Mouse (Mus musculus) kidney, embryonic 14.5 days (tissue): ENCODE data around the gene Cubn. TPM values are rescaled to one million over a fixed set of nuclear protein-coding genes. Genes with fewer than 3 reads are reported as not detected.

Experiments used
- ATAC-seq: fragments of 200-750 bp; cut with Nextera tagmentation; 2 replicates; pipeline ENCODE4 v1.8.0; 2017; ENCODE audit warnings: moderate number of reproducible peaks, mild to moderate bottlenecking, moderate TSS enrichment, moderate library complexity; ENCODE audit not compliant: low FRiP score, low TSS enrichment
- H3K27ac ChIP-seq: fragments of 300-500 bp; sonication (generic); 2 replicates; pipeline ENCODE4 v1.5.1; 2014; ENCODE audit warnings: low read depth, mild to moderate bottlenecking, low read length, moderate library complexity, mixed read lengths
- H3K27me3 ChIP-seq: fragments of 300-500 bp; sonication (generic); 2 replicates; pipeline ENCODE4 v1.6.1; 2014; ENCODE audit warnings: mild to moderate bottlenecking, low read length; ENCODE audit not compliant: control insufficient read depth, insufficient read depth
- H3K36me3 ChIP-seq: fragments of 300-500 bp; sonication (generic); 2 replicates; pipeline ENCODE4 v1.6.1; 2014; ENCODE audit warnings: low read length, mixed read lengths; ENCODE audit not compliant: control insufficient read depth, insufficient read depth
- H3K4me1 ChIP-seq: fragments of 300-500 bp; sonication (generic); 2 replicates; pipeline ENCODE4 v1.6.1; 2014; ENCODE audit warnings: low read length, mixed read lengths; ENCODE audit not compliant: control insufficient read depth, insufficient read depth
- H3K4me2 ChIP-seq: fragments of 300-500 bp; sonication (generic); replicated peaks from 2 replicates; pipeline ENCODE4 v1.6.1; 2014; ENCODE audit warnings: low read depth, mild to moderate bottlenecking, low read length
- H3K4me3 ChIP-seq: fragments of 300-500 bp; sonication (generic); 2 replicates; pipeline ENCODE4 v1.5.1; 2014; ENCODE audit warnings: mild to moderate bottlenecking, low read length
- H3K9ac ChIP-seq: fragments of 300-500 bp; sonication (generic); 2 replicates; pipeline ENCODE4 v1.6.1; 2014; ENCODE audit warnings: low read depth, mild to moderate bottlenecking, low read length, moderate library complexity
- H3K9me3 ChIP-seq: fragments of 300-500 bp; sonication (generic); 2 replicates; pipeline ENCODE4 v1.6.1; 2016; ENCODE audit warnings: low read length; ENCODE audit not compliant: control insufficient read depth
- WGBS: fragments of 180-500 bp; shearing (Covaris S2); extraction: QIAGEN DNeasy Blood & Tissue Kit; methylation state at CpG from one replicate; pipeline ENCODE4 v1.1.7; 2014; 5-methylcytosine and 5-hydroxymethylcytosine counted together
- polyA plus RNA-seq: library from polyadenylated mRNA; unstranded; fragments of >200 nt; fragmentation: Nextera tagmentation; extraction: Ambion mirVana; gene quantifications from 2 replicates; pipeline ENCODE4 v1.2.1, GENCODE M21; 2014

Cubn gene
- polyA plus RNA-seq, 1 experiment from 2014 or later = 3.1 TPM

DNA sequence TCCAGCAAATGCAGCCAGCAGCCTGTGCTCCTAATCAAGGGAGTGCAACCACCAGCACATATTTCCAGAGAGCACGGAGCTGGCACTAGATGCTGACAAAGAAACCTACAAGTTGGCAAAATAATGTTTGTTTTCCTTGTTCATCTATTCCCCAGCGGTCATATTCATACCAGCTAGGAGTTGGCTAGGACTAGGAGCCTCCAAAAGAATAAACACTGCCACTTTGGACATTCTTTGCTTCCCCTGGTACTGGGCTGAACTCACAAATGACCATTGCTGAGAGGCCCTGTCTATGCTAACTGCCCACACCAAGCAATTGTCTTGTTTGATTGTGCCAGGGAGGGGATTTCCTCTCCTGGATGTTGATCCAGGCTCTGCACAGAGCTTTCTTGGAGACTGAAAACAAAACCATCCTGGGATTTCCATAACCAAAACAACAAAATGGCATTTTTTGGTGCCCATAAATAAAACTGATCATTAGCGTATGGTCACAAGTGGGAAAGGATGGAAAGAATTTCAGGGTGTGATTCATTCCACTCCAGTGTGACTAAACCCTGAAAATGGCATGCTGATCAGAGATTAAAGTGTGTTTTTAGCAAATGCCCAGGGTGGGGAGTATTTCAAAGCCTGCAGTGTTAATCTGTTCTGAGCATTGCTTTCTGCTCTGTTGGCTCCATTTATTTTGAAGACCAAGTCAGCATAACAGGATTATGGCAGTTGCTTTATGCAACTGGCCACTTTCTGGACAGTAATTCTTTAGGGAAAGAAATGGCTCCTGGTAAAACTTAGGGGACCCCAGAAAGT is 105.9 kb downstream of the Cubn start:
- peaks cover 10% of the 10 kb centered on the region; the same call in 1 of the 2 replicates for H3K4me1 ChIP-seq
- no peak overlapping the region for H3K4me3 ChIP-seq
- no peak for ATAC-seq
- peak overlapping the region; percentile 71; the same call in 1 of the 2 replicates for H3K27ac ChIP-seq
- H3K4me2 ChIP-seq = no peak overlapping the region
- no peaks in the 10 kb centered on the region for H3K9me3 ChIP-seq
- no peak overlapping the region for H3K9ac ChIP-seq
- 57% methylated on average over 3 of the region's 3 CpGs for WGBS
- H3K36me3 ChIP-seq = no peaks in the 10 kb centered on the region
- no peaks in the 10 kb centered on the region for H3K27me3 ChIP-seq

DNA sequence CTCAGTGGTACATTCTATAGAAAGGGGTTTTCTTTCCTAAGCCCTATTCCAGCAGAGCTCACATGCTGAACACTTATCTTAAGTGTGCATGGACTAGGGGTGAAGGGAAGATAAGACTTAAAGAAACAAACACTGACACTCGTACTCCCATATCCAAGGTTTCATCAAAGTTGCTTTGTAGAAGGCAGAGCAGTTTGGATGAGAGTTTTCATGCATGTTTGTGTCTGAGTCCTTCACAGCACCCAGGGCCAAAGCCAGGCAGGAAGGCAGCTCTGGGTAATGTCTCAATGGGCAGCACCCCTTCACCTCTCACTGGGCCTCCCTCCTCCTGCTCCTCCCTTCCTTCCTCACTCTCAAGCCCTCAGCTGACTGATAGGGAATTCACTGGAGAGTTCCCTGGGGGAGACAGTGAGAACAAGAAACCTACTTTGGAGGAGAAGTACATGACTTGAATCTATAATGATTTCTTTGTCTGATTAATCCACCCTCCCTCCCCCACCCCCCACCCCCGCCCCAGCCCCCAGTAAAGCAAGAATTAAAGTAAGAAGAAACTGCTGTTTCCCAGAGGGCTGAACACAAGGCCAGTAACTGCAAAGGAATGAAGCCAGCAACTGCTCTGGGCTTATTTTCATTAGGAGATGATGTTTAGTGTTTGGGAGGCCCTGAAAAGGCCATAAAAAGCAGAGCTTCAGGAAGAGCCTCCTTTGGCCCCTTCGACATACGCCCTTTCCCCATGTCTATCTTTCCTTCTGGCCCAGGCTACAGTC is 106.7 kb downstream of the Cubn start:
- H3K4me1 ChIP-seq = peaks cover 10% of the 10 kb centered on the region; the same call in 1 of the 2 replicates
- ATAC-seq = 0 out of 2 replicates have a peak, but pooled peaks have one; percentile 35
- 43% methylated on average over 4 of the region's 4 CpGs for WGBS
- no peak overlapping the region for H3K9ac ChIP-seq
- no peaks in the 10 kb centered on the region for H3K9me3 ChIP-seq
- no peak overlapping the region for H3K4me3 ChIP-seq
- H3K4me2 ChIP-seq = no peak overlapping the region
- H3K27ac ChIP-seq = peak overlapping the region; percentile 71; the same call in 1 of the 2 replicates
- H3K27me3 ChIP-seq = no peaks in the 10 kb centered on the region
- no peaks in the 10 kb centered on the region for H3K36me3 ChIP-seq

- Histone ChIP-seq H3K27me3 (no peaks in the 10 kb centered on the region), H3K4me1 (peaks cover 11% of the 10 kb centered on the region), H3K9me3 (no peaks in the 10 kb centered on the region), H3K27ac (no peak overlapping the region), H3K36me3 (no peaks in the 10 kb centered on the region), H3K4me2 (no peak overlapping the region), H3K9ac (no peak overlapping the region), H3K4me3 (no peak overlapping the region)
- ATAC-seq = no peak
- 87% methylated on average over 4 of the region's 4 CpGs for WGBS
Measured at GRCm38 (mm10) chr2:13376166-13376565, 115.4 kb downstream of the Cubn start.

GRCm38 (mm10) chr2:13373291-13373690 is 118.3 kb downstream of the Cubn start:
- WGBS = 74% methylated on average over 1 of the region's 1 CpGs
- no peak overlapping the region for H3K4me2 ChIP-seq
- no peaks in the 10 kb centered on the region for H3K9me3 ChIP-seq
- no peak overlapping the region for H3K27ac ChIP-seq
- no peak for ATAC-seq
- H3K27me3 ChIP-seq = no peaks in the 10 kb centered on the region
- H3K9ac ChIP-seq = no peak overlapping the region
- peaks cover 14% of the 10 kb centered on the region for H3K4me1 ChIP-seq
- H3K4me3 ChIP-seq = no peak overlapping the region
- no peaks in the 10 kb centered on the region for H3K36me3 ChIP-seq

DNA sequence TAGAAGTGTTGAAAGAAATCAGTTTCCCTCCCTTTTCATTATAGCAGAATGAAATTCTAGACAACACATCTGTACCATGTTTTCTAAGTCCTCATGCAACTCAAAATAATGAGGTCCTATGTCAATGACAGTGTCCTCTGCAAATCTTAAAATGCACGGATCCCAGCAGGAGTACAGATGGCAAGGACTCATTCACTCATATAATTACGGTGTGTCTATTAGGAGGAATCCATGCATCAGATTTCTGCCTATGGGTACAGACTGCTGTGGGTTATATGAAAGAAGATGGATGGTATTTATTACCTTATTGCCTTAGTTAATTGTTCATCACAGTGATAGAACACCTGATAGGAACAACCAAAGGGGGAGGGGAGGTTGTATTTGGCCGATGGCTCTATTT is 118.8 kb downstream of the Cubn start:
- peak; percentile 9; the same call in 1 of the 2 replicates for ATAC-seq
- 30% methylated on average over 3 of the region's 3 CpGs for WGBS
- Histone ChIP-seq H3K9ac (no peak overlapping the region), H3K27me3 (no peaks in the 10 kb centered on the region), H3K9me3 (no peaks in the 10 kb centered on the region), H3K27ac (peak overlapping the region; percentile 94), H3K4me2 (no peak overlapping the region), H3K4me1 (peaks cover 14% of the 10 kb centered on the region), H3K4me3 (no peak overlapping the region), H3K36me3 (no peaks in the 10 kb centered on the region)

GRCm38 (mm10) chr2:13372256-13372824 is 119.3 kb downstream of the Cubn start:
- Histone ChIP-seq H3K4me3 (no peak overlapping the region), H3K27me3 (no peaks in the 10 kb centered on the region), H3K9ac (no peak overlapping the region), H3K27ac (peak overlapping the region; percentile 94), H3K4me2 (no peak overlapping the region; the same call in 1 of the 2 replicates), H3K9me3 (no peaks in the 10 kb centered on the region), H3K36me3 (no peaks in the 10 kb centered on the region), H3K4me1 (peaks cover 14% of the 10 kb centered on the region)
- 1% methylated on average over 5 of the region's 5 CpGs for WGBS
- peak; percentile 97 for ATAC-seq

DNA sequence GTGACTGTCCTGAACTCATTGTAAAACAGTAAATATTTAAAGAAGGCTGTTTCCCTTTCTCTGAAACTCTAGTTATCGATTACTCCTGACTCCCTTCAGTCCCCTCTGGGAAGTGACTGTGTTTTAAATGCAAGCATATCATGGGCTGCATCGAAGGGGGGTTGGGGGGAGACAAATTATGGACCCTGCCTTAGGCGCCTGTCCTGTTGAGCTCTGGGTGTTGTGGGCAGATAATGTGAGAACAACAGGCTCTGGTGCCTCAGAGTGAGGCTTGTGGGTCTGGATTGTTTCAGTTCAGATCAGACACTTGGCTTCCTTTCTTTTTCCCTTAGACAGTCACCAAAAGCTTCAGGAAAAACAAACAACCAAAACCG is 119.8 kb downstream of the Cubn start:
- H3K36me3 ChIP-seq = no peaks in the 10 kb centered on the region
- H3K4me1 ChIP-seq = peaks cover 14% of the 10 kb centered on the region
- no peak overlapping the region for H3K4me3 ChIP-seq
- H3K9ac ChIP-seq = peak overlapping the region; percentile 12; the same call in 1 of the 2 replicates
- 6% methylated on average over 4 of the region's 4 CpGs for WGBS
- H3K4me2 ChIP-seq = no peak overlapping the region
- peak overlapping the region; percentile 94 for H3K27ac ChIP-seq
- no peaks in the 10 kb centered on the region for H3K27me3 ChIP-seq
- peak; percentile 68 for ATAC-seq
- H3K9me3 ChIP-seq = no peaks in the 10 kb centered on the region

GRCm38 (mm10) chr2:13371072-13371796 is 120.4 kb downstream of the Cubn start:
- no peak for ATAC-seq
- Histone ChIP-seq H3K4me1 (peaks cover 14% of the 10 kb centered on the region), H3K9me3 (no peaks in the 10 kb centered on the region), H3K9ac (no peak overlapping the region), H3K36me3 (no peaks in the 10 kb centered on the region), H3K27me3 (no peaks in the 10 kb centered on the region), H3K27ac (peak overlapping the region; percentile 94), H3K4me2 (no peak overlapping the region), H3K4me3 (no peak overlapping the region)
- WGBS = 42% methylated on average over 10 of the region's 10 CpGs
